In the genomic region with DNA sequence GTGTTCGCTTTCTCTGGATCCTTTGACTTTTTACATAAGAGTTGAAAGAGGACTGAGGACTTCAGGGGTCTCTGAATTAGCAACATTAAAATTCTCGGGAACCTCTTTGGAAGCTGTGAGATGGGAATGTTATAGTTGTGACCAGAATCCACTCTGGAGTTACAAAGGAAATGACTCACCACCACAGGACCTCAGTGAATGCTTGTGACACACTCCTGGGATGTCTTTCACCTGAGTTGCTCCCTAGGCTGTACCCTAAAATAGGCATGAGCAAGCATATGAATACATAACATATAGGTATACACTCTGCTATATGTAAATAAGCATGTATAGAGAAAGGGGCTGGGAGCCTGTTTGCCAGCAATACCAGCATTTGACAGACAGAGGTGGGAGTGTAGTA, we compare ENCODE assay signal across 32 mouse cellular contexts. TPM values are rescaled to one million over a fixed set of nuclear protein-coding genes. Genes with fewer than 3 reads are reported as not detected.
DNase-seq lines count a peak whose midpoint lies in the region; ATAC-seq and TF ChIP-seq lines count a peak whose summit lies in the region.
"Had no signal": no experiment of that assay in that cellular context is flagged by ENCODE, and none has a peak within 500 bp of the region (broad histone marks: within the 10 kb centered on the region; RNA-seq: fewer than 3 reads in every experiment).

No protein-coding gene starts in this region.

- ATAC-seq in limb, embryonic 12.5 days (ENCODE audit: insufficient number of reproducible peaks, insufficient read depth, low FRiP score, low TSS enrichment, low read depth), result no peak
- no peak for ATAC-seq in liver, embryonic 16.5 days (ENCODE audit: low read depth)
- ATAC-seq in liver, embryonic 11.5 days (replicated peaks; ENCODE audit: low FRiP score), result no peak
- ATAC-seq: forebrain, embryonic 14.5 days; forebrain, postnatal 0 days; hindbrain, postnatal 0 days; inflammation-experienced regulatory T-cells, adult 6 months had no signal

- no peak overlapping the region for H3K4me3 ChIP-seq in limb, embryonic 12.5 days (replicated peaks)
- H3K4me3 ChIP-seq in limb, embryonic 10.5 days, result no peak overlapping the region
- H3K4me3 ChIP-seq in liver, embryonic 16.5 days (ENCODE audit: low read depth, low read length), result no peak overlapping the region
- no peak overlapping the region for H3K4me3 ChIP-seq in liver, embryonic 11.5 days (ENCODE audit: low read depth, low read length)
- H3K4me3 ChIP-seq in embryonic fibroblast, embryonic 13.5 days (ENCODE audit: insufficient read depth, low read length), result no peak overlapping the region
- H3K4me3 ChIP-seq: embryonic facial prominence, embryonic 10.5 days; embryonic facial prominence, embryonic 13.5 days; forebrain, embryonic 10.5 days; heart, adult 2 months; heart, embryonic 10.5 days; heart, embryonic 13.5 days had no signal

- H3K4me1 ChIP-seq in limb, embryonic 12.5 days (replicated peaks), result peaks cover 13% of the 10 kb centered on the region
- peaks cover 15% of the 10 kb centered on the region for H3K4me1 ChIP-seq in limb, embryonic 10.5 days
- H3K4me1 ChIP-seq in liver, embryonic 16.5 days (ENCODE audit: control insufficient read depth, low read depth, low read length), result peaks cover 58% of the 10 kb centered on the region
- peaks cover 38% of the 10 kb centered on the region for H3K4me1 ChIP-seq in liver, embryonic 11.5 days (replicated peaks; ENCODE audit: control insufficient read depth, insufficient read depth, low read length)
- H3K4me1 ChIP-seq in embryonic fibroblast, embryonic 13.5 days (ENCODE audit: control insufficient read depth, insufficient read depth, low read length), result peaks cover 4% of the 10 kb centered on the region; the same call in 1 of the 2 replicates

- no peaks in the 10 kb centered on the region for H3K9me3 ChIP-seq in limb, embryonic 12.5 days
- no peaks in the 10 kb centered on the region for H3K9me3 ChIP-seq in limb, embryonic 10.5 days (replicated peaks)
- H3K9me3 ChIP-seq in liver, embryonic 16.5 days (replicated peaks; ENCODE audit: control insufficient read depth, low read length), result no peaks in the 10 kb centered on the region
- no peaks in the 10 kb centered on the region for H3K9me3 ChIP-seq in liver, embryonic 11.5 days (ENCODE audit: control insufficient read depth, low read length)
- H3K9me3 ChIP-seq: embryonic facial prominence, embryonic 10.5 days; embryonic facial prominence, embryonic 13.5 days; forebrain, embryonic 10.5 days; heart, embryonic 10.5 days; heart, embryonic 13.5 days had no signal

- no peaks in the 10 kb centered on the region for H3K27me3 ChIP-seq in limb, embryonic 12.5 days
- no peaks in the 10 kb centered on the region for H3K27me3 ChIP-seq in limb, embryonic 10.5 days (ENCODE audit: low read depth, poor library complexity, severe bottlenecking)
- no peaks in the 10 kb centered on the region for H3K27me3 ChIP-seq in liver, embryonic 16.5 days (ENCODE audit: control insufficient read depth, insufficient read depth, low read depth, low read length)
- no peaks in the 10 kb centered on the region for H3K27me3 ChIP-seq in liver, embryonic 11.5 days (replicated peaks; ENCODE audit: control insufficient read depth, insufficient read depth, low read length)
- H3K27me3 ChIP-seq: embryonic facial prominence, embryonic 13.5 days; heart, embryonic 13.5 days had no signal

- H3K9ac ChIP-seq in limb, embryonic 12.5 days (replicated peaks), result 0 out of 2 replicates have a peak overlapping the region, but pooled peaks have one; percentile 23
- no peak overlapping the region for H3K9ac ChIP-seq in liver, embryonic 16.5 days (ENCODE audit: low read depth, low read length)
- no peak overlapping the region for H3K9ac ChIP-seq in liver, embryonic 11.5 days (ENCODE audit: low read depth, low read length)
- H3K9ac ChIP-seq: embryonic facial prominence, embryonic 13.5 days; forebrain, postnatal 0 days; heart, embryonic 13.5 days; hindbrain, embryonic 14.5 days had no signal

- no peaks in the 10 kb centered on the region for H3K36me3 ChIP-seq in limb, embryonic 12.5 days
- no peaks in the 10 kb centered on the region for H3K36me3 ChIP-seq in limb, embryonic 10.5 days
- H3K36me3 ChIP-seq in liver, embryonic 16.5 days (ENCODE audit: control insufficient read depth, insufficient read depth), result no peaks in the 10 kb centered on the region
- no peaks in the 10 kb centered on the region for H3K36me3 ChIP-seq in liver, embryonic 11.5 days (ENCODE audit: control insufficient read depth, insufficient read depth, low read length)
- H3K36me3 ChIP-seq: embryonic facial prominence, embryonic 10.5 days; embryonic facial prominence, embryonic 13.5 days; forebrain, embryonic 10.5 days; heart, embryonic 10.5 days; heart, embryonic 13.5 days had no signal

- TF ChIP-seq CTCF in embryonic fibroblast, embryonic 13.5 days (IDR thresholded peaks at IDR 0.05; ENCODE audit: borderline replicate concordance, insufficient read depth, low read length), result no peak

- no peak for DNase-seq in limb, embryonic 10.5 days (ENCODE audit: low spot score)
- no peak for DNase-seq in liver, embryonic 11.5 days (ENCODE audit: low spot score)
- no peak for DNase-seq in frontal cortex, postnatal 14 days (ENCODE audit: low spot score in 2 of 2)
- no peak for DNase-seq in frontal cortex, postnatal 36 days (ENCODE audit: low spot score in 2 of 2)
- DNase-seq: adrenal gland, adult 2 months; adrenal gland, postnatal 14 days; cerebellum, adult 11 months; cerebellum, adult 2 months; cerebellum, adult 9-11 months; cerebellum, postnatal 25 days; embryo, embryonic 11 days; forebrain, postnatal 0 days; gastrocnemius, postnatal 10 days; gastrocnemius, postnatal 36 days; heart, adult 2 months; heart, postnatal 14 days; heart, postnatal 4 days had no signal

- WGBS in limb, embryonic 12.5 days, result 86% methylated on average over 2 of the region's 2 CpGs
- WGBS in limb, embryonic 10.5 days, result 83% methylated on average over 2 of the region's 2 CpGs
- WGBS in liver, embryonic 16.5 days (ENCODE audit: insufficient replicate concordance), result 78% methylated on average over 2 of the region's 2 CpGs
- 75% methylated on average over 2 of the region's 2 CpGs for WGBS in liver, embryonic 11.5 days

- TF ChIP-seq POLR2A in embryonic fibroblast, embryonic 13.5 days (IDR thresholded peaks at IDR 0.05; ENCODE audit: low read depth, low read length), result no peak

- no peak overlapping the region for H3K27ac ChIP-seq in limb, embryonic 12.5 days
- no peak overlapping the region for H3K27ac ChIP-seq in limb, embryonic 10.5 days
- H3K27ac ChIP-seq in liver, embryonic 16.5 days (ENCODE audit: low read length), result peak overlapping the region; percentile 27; the same call in 1 of the 2 replicates
- no peak overlapping the region for H3K27ac ChIP-seq in liver, embryonic 11.5 days (ENCODE audit: low read depth, low read length)
- H3K27ac ChIP-seq in embryonic fibroblast, embryonic 13.5 days (ENCODE audit: insufficient read depth, low read length), result peak overlapping the region; percentile 91
- H3K27ac ChIP-seq: embryonic facial prominence, embryonic 10.5 days; embryonic facial prominence, embryonic 13.5 days; forebrain, embryonic 10.5 days; heart, adult 2 months; heart, embryonic 10.5 days; heart, embryonic 13.5 days; hindbrain, embryonic 14.5 days; hindbrain, postnatal 0 days had no signal

- H3K4me2 ChIP-seq in limb, embryonic 12.5 days, result no peak overlapping the region
- H3K4me2 ChIP-seq in liver, embryonic 16.5 days (ENCODE audit: low read depth, low read length), result no peak overlapping the region
- H3K4me2 ChIP-seq in liver, embryonic 11.5 days, result no peak overlapping the region
- H3K4me2 ChIP-seq: embryonic facial prominence, embryonic 13.5 days; heart, embryonic 13.5 days; hindbrain, embryonic 14.5 days had no signal

RNA-seq across cellular contexts. Expression of gene Birc5, which starts 5.6 kb away (rescaled TPM):
- 346 and 369 TPM in 2 replicates for polyA plus RNA-seq in limb, embryonic 12.5 days (2016; fragmentation: Nextera tagmentation; extraction: Ambion mirVana)
- polyA plus RNA-seq in limb, embryonic 10.5 days (2016; fragmentation: Nextera tagmentation; extraction: Ambion mirVana), result 395 and 434 TPM in 2 replicates
- polyA plus RNA-seq in liver, embryonic 16.5 days (2015; fragmentation: Nextera tagmentation; extraction: Ambion mirVana), result 298 and 327 TPM in 2 replicates
- 430 and 440 TPM in 2 replicates for polyA plus RNA-seq in liver, embryonic 11.5 days (2014; fragmentation: Nextera tagmentation; extraction: Ambion mirVana)
- 73.3 and 86.8 TPM in 2 replicates for polyA plus RNA-seq in embryonic fibroblast, embryonic 13.5 days (2011; ENCODE audit: insufficient read length, low read depth, missing spikeins)

RNA-seq across cellular contexts. Expression of gene Tmem235, which starts 17.1 kb away (rescaled TPM):
- not detected in 2 replicates for polyA plus RNA-seq in limb, embryonic 12.5 days (2016; fragmentation: Nextera tagmentation; extraction: Ambion mirVana)
- polyA plus RNA-seq in limb, embryonic 10.5 days (2016; fragmentation: Nextera tagmentation; extraction: Ambion mirVana), result not detected in 2 replicates
- polyA plus RNA-seq in liver, embryonic 16.5 days (2015; fragmentation: Nextera tagmentation; extraction: Ambion mirVana), result not detected in 2 replicates
- polyA plus RNA-seq in liver, embryonic 11.5 days (2014; fragmentation: Nextera tagmentation; extraction: Ambion mirVana), result not detected in 2 replicates
- not detected in 2 replicates for polyA plus RNA-seq in embryonic fibroblast, embryonic 13.5 days (2011; ENCODE audit: insufficient read length, low read depth, missing spikeins)
- polyA plus RNA-seq: adrenal gland, adult 2 months; embryonic facial prominence, embryonic 10.5 days; embryonic facial prominence, embryonic 13.5 days; forebrain, embryonic 10.5 days; forebrain, embryonic 14.5 days; forebrain, postnatal 0 days; frontal cortex, adult 2 months; heart, adult 2 months; heart, embryonic 10.5 days; heart, embryonic 13.5 days; heart, embryonic 16.5 days; hindbrain, embryonic 11.5 days; hindbrain, embryonic 14.5 days; hindbrain, postnatal 0 days; inflammation-experienced regulatory T-cells, adult 6 months had no signal

RNA-seq across cellular contexts. Expression of gene Tk1, which starts 17.5 kb away (rescaled TPM):
- polyA plus RNA-seq in limb, embryonic 12.5 days (2016; fragmentation: Nextera tagmentation; extraction: Ambion mirVana), result 136 and 143 TPM in 2 replicates
- polyA plus RNA-seq in limb, embryonic 10.5 days (2016; fragmentation: Nextera tagmentation; extraction: Ambion mirVana), result 170 and 183 TPM in 2 replicates
- polyA plus RNA-seq in liver, embryonic 16.5 days (2015; fragmentation: Nextera tagmentation; extraction: Ambion mirVana), result 120 and 127 TPM in 2 replicates
- polyA plus RNA-seq in liver, embryonic 11.5 days (2014; fragmentation: Nextera tagmentation; extraction: Ambion mirVana), result 185 and 192 TPM in 2 replicates
- polyA plus RNA-seq in embryonic fibroblast, embryonic 13.5 days (2011; ENCODE audit: insufficient read length, low read depth, missing spikeins), result 48.4 and 61.9 TPM in 2 replicates

RNA-seq across cellular contexts. Expression of gene Afmid, which starts 17.7 kb away (rescaled TPM):
- polyA plus RNA-seq in limb, embryonic 12.5 days (2016; fragmentation: Nextera tagmentation; extraction: Ambion mirVana), result 3.5 and 4.2 TPM in 2 replicates
- 2.4 and 3.3 TPM in 2 replicates for polyA plus RNA-seq in limb, embryonic 10.5 days (2016; fragmentation: Nextera tagmentation; extraction: Ambion mirVana)
- 14.6 and 15.4 TPM in 2 replicates for polyA plus RNA-seq in liver, embryonic 16.5 days (2015; fragmentation: Nextera tagmentation; extraction: Ambion mirVana)
- polyA plus RNA-seq in liver, embryonic 11.5 days (2014; fragmentation: Nextera tagmentation; extraction: Ambion mirVana), result 8.4 and 11.1 TPM in 2 replicates
- polyA plus RNA-seq in embryonic fibroblast, embryonic 13.5 days (2011; ENCODE audit: insufficient read length, low read depth, missing spikeins), result 5.6 and 6.4 TPM in 2 replicates

RNA-seq across cellular contexts. Expression of gene Tha1, which starts 29.8 kb away (rescaled TPM):
- 1.9 and 2.3 TPM in 2 replicates for polyA plus RNA-seq in limb, embryonic 12.5 days (2016; fragmentation: Nextera tagmentation; extraction: Ambion mirVana)
- 2.4 and 3.3 TPM in 2 replicates for polyA plus RNA-seq in limb, embryonic 10.5 days (2016; fragmentation: Nextera tagmentation; extraction: Ambion mirVana)
- polyA plus RNA-seq in liver, embryonic 16.5 days (2015; fragmentation: Nextera tagmentation; extraction: Ambion mirVana), result 1.3 and 2.6 TPM in 2 replicates
- 1.5 and 1.7 TPM in 2 replicates for polyA plus RNA-seq in liver, embryonic 11.5 days (2014; fragmentation: Nextera tagmentation; extraction: Ambion mirVana)
- 1.2 and 1.7 TPM in 2 replicates for polyA plus RNA-seq in embryonic fibroblast, embryonic 13.5 days (2011; ENCODE audit: insufficient read length, low read depth, missing spikeins)

Comparison
In these comparisons a context has a peak if more than half of its experiments do, and no peak if none do; other contexts are left out.
1. H3K27ac ChIP-seq: peak in liver, embryonic 16.5 days (single experiment) and embryonic fibroblast, embryonic 13.5 days (single experiment); none in limb, embryonic 12.5 days (single experiment), limb, embryonic 10.5 days (single experiment) and liver, embryonic 11.5 days (single experiment).